Mouse (Mus musculus) bone marrow, adult 2 months (tissue): ENCODE data around the gene Arhgef10l. TPM values are rescaled to one million over a fixed set of nuclear protein-coding genes. Genes with fewer than 3 reads are reported as not detected.

Experiments used
- H3K27ac ChIP-seq: fragments of 200-500 bp; 2 replicates; pipeline ENCODE4 v1.5.1; 2012; ENCODE audit warnings: low read depth, mild to moderate bottlenecking, control low read depth, inconsistent platforms, low read length; ENCODE audit not compliant: control insufficient read depth, poor library complexity, insufficient read depth
- H3K4me1 ChIP-seq: fragments of 200-500 bp; 2 replicates; pipeline ENCODE4 v1.6.1; 2011; ENCODE audit warnings: low read length; ENCODE audit not compliant: control insufficient read depth, insufficient read depth
- H3K4me3 ChIP-seq: fragments of 200-500 bp; replicated peaks from 2 replicates; pipeline ENCODE3; 2011; ENCODE audit warnings: mild to moderate bottlenecking, low read depth, low read length, control low read depth; ENCODE audit not compliant: control insufficient read depth
- CTCF ChIP-seq: fragments of 200-500 bp; IDR thresholded peaks from 2 replicates; pipeline ENCODE4 v1.5.1; 2011; ENCODE audit warnings: low read length, control low read depth; ENCODE audit not compliant: control insufficient read depth, insufficient read depth
- POLR2A ChIP-seq: fragments of 200-500 bp; IDR thresholded peaks from 2 replicates; pipeline ENCODE4 v1.6.1; 2011; ENCODE audit warnings: low read depth, mild to moderate bottlenecking, control low read depth, low read length, borderline replicate concordance; ENCODE audit not compliant: control insufficient read depth
- WGBS: fragments of 180-500 bp; shearing (Covaris S2); methylation state at CpG from one replicate; pipeline ENCODE4 v1.1.7; 2018; 5-methylcytosine and 5-hydroxymethylcytosine counted together
- polyA plus RNA-seq: library from polyadenylated mRNA; stranded (reverse); fragments of >200 nt; gene quantifications from 2 replicates; pipeline ENCODE4 v1.2.4, GENCODE M21; 2011; ENCODE audit warnings: low replicate concordance; ENCODE audit not compliant: missing spikeins, insufficient read depth, insufficient read length

Gene Arhgef10l
- polyA plus RNA-seq, 1 experiment = 11.0 TPM

- TF ChIP-seq POLR2A (no peak), CTCF (no peak)
- Histone ChIP-seq H3K27ac (no peak overlapping the region), H3K4me1 (no peaks in the 10 kb centered on the region), H3K4me3 (no peak overlapping the region)
- WGBS = 77% methylated on average over 8 of the region's 8 CpGs
Observed at GRCm38 (mm10) chr4:140604541-140604940, 61.3 kb downstream of the Arhgef10l start.

GRCm38 (mm10) chr4:140602022-140602421, 63.8 kb downstream of the Arhgef10l start:
- WGBS = 81% methylated on average over 4 of the region's 4 CpGs

GRCm38 (mm10) chr4:140601153-140601552, 64.7 kb downstream of the Arhgef10l start:
- TF ChIP-seq POLR2A (no peak), CTCF (no peak)
- no peak overlapping the region for H3K4me3 ChIP-seq
- no peak overlapping the region for H3K27ac ChIP-seq
- H3K4me1 ChIP-seq = no peaks in the 10 kb centered on the region; the same call in 1 of the 2 replicates
- WGBS = 65% methylated on average over 11 of the region's 11 CpGs

More at GRCm38 (mm10) chr4:140602022-140602421, 63.8 kb downstream of the Arhgef10l start:
- no peak overlapping the region for H3K27ac ChIP-seq
- H3K4me1 ChIP-seq = no peaks in the 10 kb centered on the region; the same call in 1 of the 2 replicates
- TF ChIP-seq CTCF (no peak), POLR2A (no peak)
- H3K4me3 ChIP-seq = no peak overlapping the region

GRCm38 (mm10) chr4:140598846-140599245, 67.0 kb downstream of the Arhgef10l start:
- H3K4me3 ChIP-seq = no peak overlapping the region
- no peaks in the 10 kb centered on the region; the same call in 1 of the 2 replicates for H3K4me1 ChIP-seq
- 56% methylated on average over 5 of the region's 5 CpGs for WGBS
- H3K27ac ChIP-seq = no peak overlapping the region
- TF ChIP-seq CTCF = no peak
- TF ChIP-seq POLR2A = no peak

- Histone ChIP-seq H3K4me1 (no peaks in the 10 kb centered on the region; the same call in 1 of the 2 replicates), H3K4me3 (no peak overlapping the region), H3K27ac (no peak overlapping the region)
- TF ChIP-seq POLR2A (no peak), CTCF (no peak)
- 73% methylated on average over 6 of the region's 6 CpGs for WGBS
Observed at GRCm38 (mm10) chr4:140597928-140598327, 67.9 kb downstream of the Arhgef10l start.

- TF ChIP-seq CTCF (no peak), POLR2A (no peak)
- H3K4me1 ChIP-seq = no peaks in the 10 kb centered on the region; the same call in 1 of the 2 replicates
- 85% methylated on average over 5 of the region's 5 CpGs for WGBS
- no peak overlapping the region for H3K27ac ChIP-seq
- H3K4me3 ChIP-seq = no peak overlapping the region
Observed at GRCm38 (mm10) chr4:140597378-140597777, 68.4 kb downstream of the Arhgef10l start.

GRCm38 (mm10) chr4:140593771-140594505, 71.9 kb downstream of the Arhgef10l start:
- 90% methylated on average over 14 of the region's 14 CpGs for whole genome bisulfite sequencing
- Histone ChIP-seq H3K4me1 (no peaks in the 10 kb centered on the region; the same call in 1 of the 2 replicates), H3K4me3 (no peak overlapping the region), H3K27ac (no peak overlapping the region)
- no peak for TF ChIP-seq POLR2A
- TF ChIP-seq CTCF = no peak

GRCm38 (mm10) chr4:140592990-140593770, 72.6 kb downstream of the Arhgef10l start:
- WGBS = 79% methylated on average over 16 of the region's 16 CpGs
- H3K27ac ChIP-seq = no peak overlapping the region
- TF ChIP-seq POLR2A = no peak
- TF ChIP-seq CTCF = no peak
- H3K4me1 ChIP-seq = no peaks in the 10 kb centered on the region; the same call in 1 of the 2 replicates
- no peak overlapping the region for H3K4me3 ChIP-seq
